Mouse (Mus musculus): Measurements from ENCODE around the gene Cxcl5. TPM values are rescaled to one million over a fixed set of nuclear protein-coding genes. Genes with fewer than 3 reads are reported as not detected.

The Cxcl5 gene
- polyA plus RNA-seq, 1 experiment: 0.77 TPM

GRCm38 (mm10) chr5:90804574-90804973 is 45.4 kb downstream of the Cxcl5 start:
- H3K4me1 ChIP-seq (ENCODE audit: control insufficient read depth, insufficient read depth, low read length): no peaks in the 10 kb centered on the region
- no peak for DNase-seq
- no peak overlapping the region for H3K4me3 ChIP-seq (replicated peaks; ENCODE audit: extremely low read depth, low read depth, low read length)
- TF ChIP-seq CTCF (IDR thresholded peaks at IDR 0.05; ENCODE audit: insufficient read depth, low read length) (no peak), POLR2A (IDR thresholded peaks at IDR 0.05; ENCODE audit: borderline replicate concordance, extremely low read depth, low read depth, low read length) (no peak; the same call in 1 of the 2 replicates)

GRCm38 (mm10) chr5:90806050-90806449 is 46.9 kb downstream of the Cxcl5 start:
- no peak for DNase-seq
- TF ChIP-seq CTCF (IDR thresholded peaks at IDR 0.05; ENCODE audit: insufficient read depth, low read length): no peak
- no peak for TF ChIP-seq POLR2A (IDR thresholded peaks at IDR 0.05; ENCODE audit: borderline replicate concordance, extremely low read depth, low read depth, low read length)
- H3K4me3 ChIP-seq (replicated peaks; ENCODE audit: extremely low read depth, low read depth, low read length): no peak overlapping the region
- no peaks in the 10 kb centered on the region for H3K4me1 ChIP-seq (ENCODE audit: control insufficient read depth, insufficient read depth, low read length)

- Histone ChIP-seq H3K4me1 (ENCODE audit: control insufficient read depth, insufficient read depth, low read length) (no peaks in the 10 kb centered on the region), H3K4me3 (replicated peaks; ENCODE audit: extremely low read depth, low read depth, low read length) (no peak overlapping the region)
- WGBS: 66% methylated on average over 3 of the region's 3 CpGs
- no peak for DNase-seq
- no peak for TF ChIP-seq POLR2A (IDR thresholded peaks at IDR 0.05; ENCODE audit: borderline replicate concordance, extremely low read depth, low read depth, low read length)
- no peak for TF ChIP-seq CTCF (IDR thresholded peaks at IDR 0.05; ENCODE audit: insufficient read depth, low read length)
Observed at GRCm38 (mm10) chr5:90807176-90807950, 48.2 kb downstream of the Cxcl5 start.

Other genes starting within 250 kb of the Cxcl5 start
- not detected in 2 replicates for gene Afm, start 240.4 kb upstream of the Cxcl5 start, polyA plus RNA-seq (2012; rRNA removed)
- not detected in 2 replicates for gene 5830473C10Rik, start 198.3 kb upstream of the Cxcl5 start, polyA plus RNA-seq (2012; rRNA removed)
- 1.3 and 1.8 TPM in 2 replicates for gene Rassf6, start 118.7 kb upstream of the Cxcl5 start, polyA plus RNA-seq (2012; rRNA removed)
- 18.2 and 36.7 TPM in 2 replicates for gene Ppbp, start 9.2 kb downstream of the Cxcl5 start, polyA plus RNA-seq (2012; rRNA removed)
- 49.0 and 65.2 TPM in 2 replicates for gene Pf4, start 13.1 kb downstream of the Cxcl5 start, polyA plus RNA-seq (2012; rRNA removed)
- 0.87 and 1.5 TPM in 2 replicates for gene Cxcl3, start 26.7 kb downstream of the Cxcl5 start, polyA plus RNA-seq (2012; rRNA removed)
- gene Cxcl15, start 35.2 kb downstream of the Cxcl5 start, polyA plus RNA-seq (2012; rRNA removed): 247 and 423 TPM in 2 replicates
- 1.9 and 2.5 TPM in 2 replicates for gene Cxcl1, start 131.9 kb downstream of the Cxcl5 start, polyA plus RNA-seq (2012; rRNA removed)
- 2.2 TPM in 2 replicates for gene Cxcl2, start 144.5 kb downstream of the Cxcl5 start, polyA plus RNA-seq (2012; rRNA removed)
- 21.9 and 40.0 TPM in 2 replicates for gene Mthfd2l, start 171.8 kb downstream of the Cxcl5 start, polyA plus RNA-seq (2012; rRNA removed)

Data from lung, adult 2 months (tissue).